Mouse (Mus musculus) urinary bladder, postnatal 10 days (tissue): ENCODE measurements at regions not wholly inside any gene's neighbourhood (a gene's known extent, or its start where the extent isn't known, plus 50 kb on each side); places are given as distances from the start of the nearest gene placed in this dataset.

Source experiments
- DNase-seq: peaks from one replicate; pipeline ENCODE4 v3.0.0; 2022; ENCODE audit warnings: low spot score

DNA sequence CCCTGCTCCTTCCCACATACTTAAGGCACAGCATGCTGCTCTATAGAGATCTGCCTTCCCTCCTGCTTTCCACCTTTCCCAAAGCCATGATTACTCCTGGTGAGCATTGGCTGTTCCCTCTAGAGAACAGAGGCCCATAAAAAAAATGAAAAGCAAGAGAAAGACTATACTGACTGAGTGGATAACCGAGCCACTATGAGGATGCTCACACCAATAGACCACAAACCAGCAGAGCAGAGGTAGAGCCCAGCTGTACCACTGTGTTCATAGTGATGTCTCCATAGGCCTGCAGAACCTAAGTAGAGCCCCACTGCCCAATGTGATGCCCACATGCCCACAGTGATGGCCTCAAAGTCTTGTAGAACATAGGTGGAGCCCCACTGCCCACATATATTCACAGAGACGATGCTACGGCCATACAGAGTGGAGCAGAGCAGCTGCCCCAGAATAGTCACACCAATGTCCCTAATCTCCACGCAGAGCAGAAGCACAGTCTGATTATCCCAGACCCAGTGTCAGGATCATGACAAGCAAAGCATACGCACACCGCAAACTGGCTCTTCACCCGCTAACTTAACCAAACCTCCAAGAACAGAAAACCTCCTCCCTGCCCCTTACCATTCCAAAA is 174.8 kb upstream of the Nr4a3 start:
- no peak for DNase-seq

DNA sequence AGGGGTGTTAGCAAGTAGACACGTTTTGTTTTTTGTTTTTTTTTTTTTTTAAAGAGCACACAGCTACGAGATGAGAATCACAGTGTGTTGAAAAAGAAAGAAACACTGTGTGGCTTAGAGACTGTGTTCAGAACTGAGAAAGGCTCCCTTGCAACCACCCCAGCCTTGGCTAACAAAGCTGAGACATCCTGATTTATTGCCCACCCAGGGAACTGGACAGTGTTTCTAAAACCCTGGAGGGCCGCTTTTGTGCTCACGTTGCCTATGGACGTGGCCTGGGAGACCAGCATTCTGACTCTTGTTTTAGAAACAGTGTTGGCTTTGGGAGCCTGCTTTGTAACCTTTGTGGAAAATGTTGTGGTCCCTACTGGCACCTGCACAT is 174.3 kb upstream of the Nr4a3 start:
- DNase-seq: no peak

DNA sequence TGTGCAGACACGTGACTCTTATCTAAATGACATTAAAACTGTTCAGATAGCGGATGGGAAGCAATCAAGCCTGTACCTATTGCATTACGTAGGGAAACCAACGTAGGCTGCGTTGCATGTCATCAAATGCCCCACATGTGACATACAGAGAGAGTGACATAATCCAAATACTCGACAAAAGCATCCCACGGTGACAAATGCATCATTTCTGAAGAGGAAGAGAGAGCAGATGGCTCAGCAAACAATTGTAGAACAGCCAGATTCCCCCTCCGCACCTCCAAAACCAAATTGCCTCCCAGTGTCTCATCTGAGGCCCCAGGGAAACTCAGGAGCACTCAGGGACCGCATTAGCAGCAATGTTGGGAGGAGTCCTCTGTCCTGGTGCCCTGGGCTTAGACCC is 163.4 kb upstream of the Nr4a3 start:
- no peak for DNase-seq

DNA sequence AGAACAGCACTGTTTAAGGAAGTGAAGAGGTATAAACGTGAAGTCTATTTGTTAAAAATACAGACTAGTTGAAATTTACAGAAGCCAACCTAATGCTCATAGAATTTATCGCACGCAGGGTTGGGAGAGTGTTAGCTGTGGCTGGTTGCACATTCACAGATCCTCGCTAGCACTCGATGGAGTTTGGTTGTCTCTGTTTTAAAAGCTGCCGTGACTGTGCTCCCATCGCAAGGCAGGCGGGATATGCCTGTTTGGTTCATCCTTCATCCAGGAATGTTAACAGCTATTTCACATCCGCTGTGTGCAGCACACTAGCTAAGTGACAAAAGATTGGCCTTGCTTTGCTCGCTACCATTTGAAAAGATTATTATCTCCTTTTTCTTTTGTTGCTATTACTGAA is 162.9 kb upstream of the Nr4a3 start:
- no peak for DNase-seq

DNA sequence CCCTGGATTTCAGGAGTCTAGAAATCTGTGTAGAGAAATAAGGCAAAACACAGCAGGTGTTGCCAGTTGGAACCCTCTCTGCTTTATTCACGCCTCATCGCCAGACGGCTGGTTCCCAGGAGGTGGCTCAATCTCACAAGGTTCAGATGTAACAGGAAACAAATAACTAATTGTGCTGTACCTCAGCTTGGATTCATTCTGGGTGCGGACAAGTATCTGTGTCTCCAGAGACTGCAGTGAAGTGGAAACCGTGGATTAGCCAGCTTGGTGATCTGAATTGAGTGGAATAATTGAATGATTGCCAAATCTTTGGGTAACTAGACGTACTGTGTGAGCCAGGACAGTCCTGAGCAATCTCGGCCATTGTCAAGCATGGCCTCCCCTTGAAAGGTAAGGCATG is 145.4 kb upstream of the Nr4a3 start:
- DNase-seq: no peak

DNA sequence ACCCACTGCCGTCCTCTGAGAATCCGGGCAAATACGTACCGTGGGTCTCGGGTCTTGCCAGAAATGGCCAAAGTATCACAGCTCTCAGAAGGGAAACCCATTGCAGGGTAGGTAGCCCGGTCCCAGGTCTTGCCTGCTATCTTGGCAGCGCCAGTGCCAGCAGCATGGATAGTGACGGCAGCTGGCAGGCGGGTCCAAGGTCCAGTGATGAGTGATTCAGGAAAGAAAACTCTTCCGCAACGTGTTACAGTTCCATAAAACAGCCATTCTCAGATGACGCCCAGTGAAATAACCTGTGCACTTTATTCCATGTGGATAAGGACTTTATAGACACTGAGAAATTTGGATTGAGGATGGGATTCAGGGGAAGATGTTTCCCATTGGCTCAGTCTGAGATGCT is 142.2 kb upstream of the Nr4a3 start:
- no peak for DNase-seq

DNA sequence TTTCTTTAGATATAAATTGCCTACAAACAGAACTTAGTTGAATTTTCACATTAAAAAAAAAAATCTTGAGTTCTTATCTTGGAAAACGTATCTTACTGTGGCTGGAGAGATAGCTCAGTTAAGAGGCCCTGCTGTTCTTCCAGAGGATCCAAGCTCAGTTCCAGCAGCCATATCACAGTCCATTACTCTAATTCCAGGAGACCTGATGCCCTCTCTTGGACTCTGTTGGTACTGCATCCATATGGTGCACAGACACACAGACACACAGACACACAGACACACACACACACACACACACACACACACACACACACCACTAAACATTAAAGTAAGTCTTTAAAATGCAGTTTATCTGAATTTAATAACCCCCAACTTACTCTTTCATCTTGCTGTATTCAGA is 132.7 kb upstream of the Nr4a3 start:
- no peak for DNase-seq

DNA sequence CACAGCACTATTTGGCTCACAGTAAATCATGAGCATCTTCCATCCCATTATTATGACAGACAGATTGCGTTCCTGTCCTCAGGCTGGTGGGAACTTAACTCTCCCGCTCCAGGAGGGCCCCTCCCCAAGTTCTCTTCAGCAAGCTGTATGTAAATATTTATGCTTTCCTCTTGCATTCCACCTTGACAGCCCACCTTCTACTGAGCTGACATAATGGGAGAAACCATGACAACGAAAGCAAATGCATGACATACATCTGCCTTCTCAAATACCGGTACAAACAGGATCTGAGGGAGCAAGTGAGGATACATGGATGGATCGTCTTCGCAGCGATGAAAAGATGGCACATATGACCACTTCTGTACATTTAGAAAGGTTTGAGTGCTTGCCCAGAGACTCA is 125.4 kb upstream of the Nr4a3 start:
- DNase-seq: no peak

DNA sequence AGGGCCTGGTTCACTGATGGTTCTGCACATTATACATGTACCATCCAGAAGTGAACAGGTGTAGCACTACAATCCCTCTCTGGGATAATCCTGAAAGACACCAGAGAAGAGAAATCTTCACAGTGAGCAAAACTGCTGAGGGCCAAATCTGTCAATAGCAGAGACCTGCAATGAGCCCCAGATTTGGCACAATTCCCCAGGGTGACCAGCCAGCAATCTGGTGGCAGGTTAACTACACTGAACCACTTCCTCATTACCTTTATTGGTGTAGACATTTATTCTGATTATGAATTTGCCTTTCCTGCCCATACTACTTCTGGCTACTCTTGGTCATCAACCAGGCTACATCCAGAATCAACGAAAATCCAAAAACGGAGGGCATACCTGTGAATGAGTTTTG is 113.5 kb upstream of the Nr4a3 start:
- DNase-seq: no peak

DNA sequence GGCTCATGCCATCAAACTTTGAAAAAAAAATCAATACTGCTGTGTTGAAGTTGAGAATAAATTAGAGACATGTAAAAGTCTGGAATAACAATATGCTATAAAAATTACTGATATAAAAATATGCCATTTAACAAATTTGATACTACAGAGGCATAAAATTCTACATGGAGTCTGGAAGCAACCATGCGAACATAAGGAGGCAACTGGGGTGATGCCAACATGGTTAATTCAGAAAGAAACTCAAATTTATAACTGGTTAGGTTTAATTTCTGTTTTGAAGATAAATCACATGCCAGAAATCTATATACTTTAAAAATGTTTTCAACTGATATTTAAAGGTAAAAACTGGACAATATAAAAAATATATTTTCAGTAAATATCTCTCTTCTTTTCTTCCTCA is 111.4 kb upstream of the Nr4a3 start:
- no peak for DNase-seq

DNA sequence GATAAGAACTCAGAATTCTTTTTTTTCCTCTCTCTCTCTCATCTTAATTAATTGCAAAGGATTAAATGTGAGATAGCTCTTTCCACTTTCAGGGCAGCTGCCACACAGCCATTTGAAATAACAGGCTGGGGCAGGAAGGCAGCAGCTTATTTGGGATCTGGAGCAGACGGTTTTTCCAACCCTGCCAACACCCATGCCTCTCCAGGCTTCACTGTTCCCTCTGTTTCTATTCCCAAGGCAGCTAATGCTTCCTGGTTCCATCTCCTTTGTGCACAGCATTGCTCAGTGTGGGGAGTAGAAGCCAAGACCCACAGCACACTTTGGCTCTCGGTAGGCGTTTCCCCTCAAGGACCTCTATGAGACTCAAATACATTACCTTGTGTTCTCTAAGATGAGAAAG is 109.4 kb upstream of the Nr4a3 start:
- DNase-seq: no peak

DNA sequence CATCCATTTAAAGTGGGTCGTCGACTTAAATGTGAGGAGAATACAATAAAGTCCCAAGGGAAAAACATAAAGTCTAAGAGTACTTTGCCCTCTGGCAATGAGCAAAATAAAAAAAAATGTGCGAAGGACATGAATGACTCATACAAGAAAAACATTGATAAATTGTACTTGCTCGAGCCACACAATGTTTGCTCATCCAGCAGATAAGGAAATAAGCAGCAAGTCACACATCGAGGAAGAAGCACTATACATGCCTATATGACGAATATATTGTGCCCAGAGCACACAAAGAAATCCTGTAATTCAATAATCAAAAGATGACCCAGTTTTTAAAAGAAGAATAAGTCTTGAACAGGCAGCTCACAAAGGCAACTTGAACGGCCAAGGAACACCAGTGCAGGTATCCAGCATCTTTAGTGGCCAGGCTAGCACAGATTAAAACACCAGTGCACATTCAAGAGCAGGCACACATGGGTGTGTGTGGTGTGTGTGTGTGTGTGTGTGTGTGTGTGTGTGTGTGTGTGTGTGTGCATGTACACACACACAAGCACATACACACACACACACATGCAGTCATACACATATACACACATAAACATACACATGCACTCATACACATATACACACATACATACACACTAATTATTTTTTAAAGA is 108.4 kb upstream of the Nr4a3 start:
- DNase-seq: no peak

DNA sequence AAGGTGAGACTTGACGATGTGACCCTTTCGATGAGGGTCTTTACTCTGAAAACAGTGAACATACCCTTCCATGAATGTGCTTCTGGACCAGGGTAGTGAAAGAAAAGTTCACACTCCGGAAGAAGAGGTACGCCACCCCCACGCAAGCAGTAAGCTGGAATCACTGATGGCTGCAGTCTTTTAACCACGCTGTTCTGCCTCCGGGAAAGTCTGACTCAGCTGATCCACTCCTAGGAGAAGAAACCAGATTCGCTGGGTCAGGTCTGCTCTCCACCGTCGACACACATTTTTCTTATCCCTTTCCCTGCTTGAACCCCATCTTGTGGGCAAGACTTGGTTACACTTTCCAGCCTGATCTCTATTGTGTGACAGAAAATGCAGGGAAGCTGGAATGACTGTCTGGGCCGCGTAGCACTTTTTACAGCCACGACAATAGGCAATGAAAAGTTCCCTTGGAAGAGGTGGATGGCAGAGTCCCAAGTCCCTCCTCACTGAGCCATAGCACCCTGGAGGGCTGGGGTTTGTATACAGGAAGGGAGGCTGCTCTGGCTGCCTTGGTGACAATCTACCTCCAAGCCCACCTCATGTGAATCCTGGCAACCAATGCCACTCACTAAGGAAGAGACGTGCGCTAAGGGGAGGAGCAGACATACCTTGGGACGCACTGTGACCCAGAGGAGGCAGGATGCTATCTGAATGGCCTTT is 96.9 kb upstream of the Nr4a3 start:
- DNase-seq: no peak

DNA sequence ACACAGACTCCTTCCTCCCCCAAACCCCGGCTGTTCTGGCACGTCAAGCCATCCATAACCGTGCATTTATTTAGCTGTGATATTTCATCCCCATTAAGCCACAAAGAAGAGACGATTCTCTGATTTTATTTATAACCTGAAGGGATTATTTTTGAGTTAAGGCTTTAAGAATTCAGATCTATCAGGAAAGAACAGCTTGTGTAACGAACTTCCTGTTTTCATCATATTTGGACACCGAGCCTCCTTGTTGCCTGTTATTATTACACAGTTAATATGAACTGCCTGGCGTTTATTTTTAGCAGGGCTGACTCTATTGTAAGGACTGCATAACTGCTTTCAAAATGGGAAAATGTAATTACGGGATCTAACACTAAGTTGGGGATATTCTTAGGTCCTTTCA is 96.2 kb upstream of the Nr4a3 start:
- no peak for DNase-seq

DNA sequence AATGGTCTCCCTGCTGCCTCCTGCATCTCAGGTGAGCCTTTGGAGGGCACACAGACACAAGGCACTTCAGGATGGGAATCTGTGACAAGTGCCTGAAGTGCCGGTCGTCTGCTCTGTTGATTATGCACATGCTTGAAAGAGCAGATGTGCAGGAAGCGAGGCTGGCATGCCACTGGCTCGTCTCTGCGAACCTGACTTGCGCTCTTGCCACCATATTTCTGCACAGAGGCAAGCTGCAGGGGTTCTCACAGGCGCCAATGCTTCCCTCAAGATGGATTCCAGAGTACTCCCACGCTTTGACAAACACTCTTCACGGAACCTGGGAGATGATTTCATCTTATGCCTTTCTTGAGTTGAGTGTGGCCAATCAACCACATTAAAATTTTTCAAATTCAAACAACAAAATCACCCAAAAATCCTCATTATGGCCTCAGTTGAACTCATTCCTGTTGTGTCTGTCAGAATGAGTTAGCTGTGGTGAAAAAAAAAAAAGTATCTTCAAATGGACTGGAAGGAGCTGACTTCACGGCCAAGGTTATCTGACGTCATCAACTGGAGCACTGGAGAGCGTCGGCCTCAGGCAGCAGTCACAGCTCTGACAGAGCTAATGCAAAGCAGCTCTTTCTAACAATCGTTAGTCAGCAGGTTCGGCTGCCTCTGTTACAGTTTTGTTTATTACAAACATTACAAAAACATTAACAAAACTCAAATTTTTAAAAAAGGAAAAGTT is 90.2 kb upstream of the Nr4a3 start:
- no peak for DNase-seq

DNA sequence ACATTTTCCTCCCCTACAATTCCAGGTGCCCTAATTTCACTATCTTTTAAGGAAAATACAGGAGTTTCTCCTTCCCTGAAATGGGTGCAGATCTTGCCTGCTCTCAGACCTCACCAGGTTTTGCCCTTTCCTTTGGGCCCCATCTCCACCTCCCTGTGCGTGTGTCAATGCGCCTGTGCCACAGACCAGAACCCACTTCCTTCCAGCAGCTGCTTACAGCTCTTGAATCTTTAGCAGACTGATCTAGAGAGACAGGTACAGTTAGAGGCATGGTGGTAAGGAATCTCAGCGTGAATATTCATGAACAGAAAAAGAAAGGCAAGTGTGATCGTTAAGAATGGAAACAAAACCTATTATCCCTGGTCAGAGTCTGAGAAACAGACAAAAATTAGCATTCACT is 80.3 kb upstream of the Nr4a3 start:
- no peak for DNase-seq

DNA sequence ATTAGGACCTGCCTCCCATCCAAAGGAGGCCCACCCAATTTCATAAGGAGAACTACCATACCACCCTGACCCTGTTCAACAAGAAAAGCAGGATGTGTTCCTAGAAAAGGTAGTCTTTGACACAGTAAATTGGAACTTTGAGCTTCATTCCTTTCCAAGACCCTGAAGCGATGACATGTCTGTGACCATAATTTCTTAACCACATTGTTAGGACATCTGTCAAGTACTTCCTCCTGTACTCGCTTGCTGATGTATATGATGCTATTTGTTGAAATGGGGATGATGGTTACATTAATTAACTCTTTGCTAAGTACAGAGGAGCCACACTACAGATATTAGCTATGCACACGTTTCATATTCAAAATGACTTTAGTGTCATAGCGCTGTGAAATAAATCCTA is 73.1 kb upstream of the Nr4a3 start:
- DNase-seq: no peak

DNA sequence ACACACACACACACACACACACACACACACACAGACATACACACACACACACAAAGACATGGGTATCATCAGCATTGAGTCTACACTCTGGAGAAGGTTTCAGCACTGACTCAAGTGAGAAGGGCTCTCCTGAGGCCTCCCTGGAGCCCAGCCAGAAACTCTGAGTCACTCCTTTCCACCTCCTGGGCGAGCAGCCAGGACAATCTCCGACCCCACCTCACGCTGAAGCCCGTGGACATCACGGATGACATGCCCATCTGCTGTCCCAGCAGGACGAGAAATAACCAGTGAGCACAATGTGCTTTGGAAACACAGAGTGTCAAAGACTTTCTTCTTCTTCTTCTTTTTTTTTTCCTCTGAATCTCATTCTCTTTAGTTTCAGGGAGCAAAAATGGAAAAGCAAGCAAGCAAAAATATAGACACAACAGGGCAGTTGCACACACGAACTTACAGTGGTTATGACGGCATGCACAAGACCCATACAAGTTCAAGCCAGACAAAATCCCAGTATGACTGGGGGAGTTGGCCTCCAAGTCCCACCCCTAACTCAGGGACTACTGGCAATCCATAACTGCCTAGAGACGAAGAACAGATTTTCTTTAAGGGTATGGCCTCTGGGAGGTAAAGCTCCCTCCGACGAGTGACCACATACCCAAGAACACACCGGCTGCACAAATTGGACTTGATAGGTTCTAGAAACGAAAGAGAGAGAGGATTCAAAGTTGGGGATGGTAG is 65.2 kb upstream of the Nr4a3 start:
- peak; percentile 23 for DNase-seq
